Mouse (Mus musculus) liver, adult 10 weeks (tissue): ENCODE data around the gene Foxl1. TPM values are rescaled to one million over a fixed set of nuclear protein-coding genes. Genes with fewer than 3 reads are reported as not detected.

ENCODE experiments used
- polyA plus RNA-seq: library from polyadenylated mRNA; stranded (reverse); fragments of 350-450 nt; fragmentation: Illumina TruSeq; extraction: RNeasy Lipid Tissue Mini Kit (QIAGEN cat#74804); gene quantifications from one replicate; pipeline ENCODE4 v1.2.3, GENCODE M21; 2014; ENCODE audit warnings: low read depth, low replicate concordance

Foxl1 gene
- polyA plus RNA-seq: not detected

DNA sequence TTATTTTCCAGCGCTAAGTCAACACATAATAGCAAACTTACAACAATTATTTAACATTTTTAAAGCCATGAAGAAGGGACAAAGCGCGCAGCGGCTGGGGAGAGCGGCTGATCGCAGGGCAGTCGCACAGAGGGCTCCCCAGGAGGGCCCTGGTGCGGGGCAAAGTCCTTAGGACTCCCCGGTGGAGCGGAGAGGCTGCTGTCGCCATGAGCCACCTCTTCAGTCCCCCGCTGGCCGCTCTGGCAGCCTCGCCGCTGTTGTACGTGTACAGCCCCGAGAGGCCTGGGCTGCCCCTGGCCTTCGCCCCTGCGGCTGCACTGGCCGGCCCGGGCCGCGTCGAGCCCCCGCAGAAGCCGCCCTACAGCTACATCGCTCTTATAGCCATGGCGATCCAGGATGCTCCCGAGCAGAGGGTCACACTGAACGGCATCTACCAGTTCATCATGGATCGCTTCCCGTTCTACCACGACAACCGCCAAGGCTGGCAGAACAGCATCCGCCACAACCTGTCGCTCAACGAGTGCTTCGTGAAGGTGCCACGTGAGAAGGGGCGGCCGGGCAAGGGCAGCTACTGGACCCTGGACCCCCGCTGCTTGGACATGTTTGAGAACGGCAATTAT, at the start of gene Foxl1:
TSS of gene Foxl1 (plus strand) at position 185 of the 620 bp plus-strand sequence.

DNA sequence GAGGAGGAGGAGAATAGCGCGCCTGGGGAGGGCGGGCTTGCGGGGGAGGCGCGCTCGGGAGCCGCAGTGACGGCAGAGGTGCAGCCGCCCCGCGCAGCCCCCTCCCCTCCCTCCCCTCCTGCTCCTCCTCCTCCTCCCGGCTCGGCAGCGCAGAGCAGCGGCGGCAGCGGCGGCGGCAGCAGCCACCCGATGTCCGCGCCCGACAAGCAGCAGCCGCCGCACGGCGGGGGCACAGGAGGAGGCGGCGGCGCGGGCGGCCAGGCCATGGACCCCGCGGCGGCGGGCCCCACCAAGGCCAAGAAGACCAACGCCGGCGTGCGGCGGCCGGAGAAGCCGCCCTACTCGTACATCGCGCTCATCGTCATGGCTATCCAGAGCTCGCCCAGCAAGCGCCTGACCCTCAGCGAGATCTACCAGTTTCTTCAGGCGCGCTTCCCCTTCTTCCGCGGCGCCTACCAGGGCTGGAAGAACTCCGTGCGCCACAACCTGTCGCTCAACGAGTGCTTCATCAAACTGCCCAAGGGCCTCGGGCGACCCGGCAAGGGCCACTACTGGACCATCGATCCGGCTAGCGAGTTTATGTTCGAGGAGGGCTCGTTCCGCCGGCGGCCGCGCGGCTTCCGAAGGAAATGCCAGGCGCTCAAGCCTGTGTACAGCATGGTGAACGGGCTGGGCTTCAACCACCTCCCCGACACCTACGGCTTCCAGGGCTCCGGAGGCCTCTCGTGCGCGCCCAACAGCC, 43.4 kb upstream of the Foxl1 start, which contains the start of gene Foxf1:
TSS of gene Foxf1 (plus strand) at position 177 of the 742 bp plus-strand sequence.

GRCm38 (mm10) chr8:121107668-121108656, 19.8 kb upstream of the Foxl1 start, which contains the start of gene Mthfsd:
Mthfsd (minus strand) TSS chr8:121108392.

GRCm38 (mm10) chr8:121115948-121116347, 11.8 kb upstream of the Foxl1 start, which contains the start of gene Foxc2:
Foxc2 (plus strand) TSS chr8:121116171.

Other genes starting within 250 kb of the Foxl1 start
- gene Foxf1, start 43.6 kb upstream of the Foxl1 start, polyA plus RNA-seq: 1.5 TPM
- gene Mthfsd, start 19.5 kb upstream of the Foxl1 start, polyA plus RNA-seq: 4.1 TPM
- gene Foxc2, start 11.8 kb upstream of the Foxl1 start, polyA plus RNA-seq: not detected